8 mouse cellular contexts compared by ENCODE assay signal in genomic region chr5:5379501-5379869, GRCm38 (mm10). TPM values are rescaled to one million over a fixed set of nuclear protein-coding genes. Genes with fewer than 3 reads are reported as not detected.
DNase-seq lines count a peak whose midpoint lies in the region; ATAC-seq lines count a peak whose summit lies in the region.

No protein-coding gene starts in this region.

- H3K4me1 ChIP-seq in heart, embryonic 13.5 days: peaks cover 36% of the 10 kb centered on the region
- H3K4me1 ChIP-seq in heart, embryonic 16.5 days (ENCODE audit: control insufficient read depth, insufficient read depth, low read length): peaks cover 20% of the 10 kb centered on the region

- no peaks in the 10 kb centered on the region for H3K27me3 ChIP-seq in heart, embryonic 13.5 days (replicated peaks)
- no peaks in the 10 kb centered on the region for H3K27me3 ChIP-seq in heart, embryonic 16.5 days (ENCODE audit: control insufficient read depth, insufficient read depth, low read length)

- ATAC-seq in heart, embryonic 13.5 days (ENCODE audit: extremely low read depth, insufficient number of reproducible peaks, low FRiP score, low TSS enrichment): no peak
- ATAC-seq in heart, embryonic 16.5 days (replicated peaks; ENCODE audit: extremely low read depth, insufficient read depth, low FRiP score): no peak; the same call in 1 of the 2 replicates
- no peak for ATAC-seq in megakaryocyte-erythroid progenitor cell, adult 5-6 weeks (replicated peaks; ENCODE audit: low FRiP score, low TSS enrichment, poor library complexity, severe bottlenecking)

- H3K36me3 ChIP-seq in heart, embryonic 13.5 days: no peaks in the 10 kb centered on the region
- no peaks in the 10 kb centered on the region for H3K36me3 ChIP-seq in heart, embryonic 16.5 days (ENCODE audit: control insufficient read depth, insufficient read depth)
- H3K36me3 ChIP-seq in macrophage (ENCODE audit: inconsistent target): no peaks in the 10 kb centered on the region

- no peak for DNase-seq in heart, postnatal 36 days
- peak; percentile 32 for DNase-seq in Muller cell, postnatal 12 days (ENCODE audit: inconsistent ontology term)
- DNase-seq in frontal cortex, postnatal 14 days (ENCODE audit: low spot score in 2 of 2): no peak
- DNase-seq in right cerebral cortex, adult 18-20 months: no peak

- H3K4me2 ChIP-seq in heart, embryonic 13.5 days: peak overlapping the region; percentile 84
- H3K4me2 ChIP-seq in heart, embryonic 16.5 days (ENCODE audit: low read depth, low read length): peak overlapping the region; percentile 92

- WGBS in heart, embryonic 13.5 days: under 1% methylated on average over 14 of the region's 14 CpGs
- 2% methylated on average over 14 of the region's 14 CpGs for WGBS in heart, embryonic 16.5 days
- 3% methylated on average over 14 of the region's 14 CpGs for WGBS in macrophage (ENCODE audit: missing documents)

- peak overlapping the region; percentile 76 for H3K4me3 ChIP-seq in heart, embryonic 13.5 days
- H3K4me3 ChIP-seq in heart, embryonic 16.5 days (ENCODE audit: low read length): peak overlapping the region; percentile 90
- H3K4me3 ChIP-seq in macrophage (ENCODE audit: inconsistent target): peak overlapping the region; percentile 80

- H3K9me3 ChIP-seq in heart, embryonic 13.5 days: no peaks in the 10 kb centered on the region
- H3K9me3 ChIP-seq in heart, embryonic 16.5 days (replicated peaks; ENCODE audit: control insufficient read depth, low read length): no peaks in the 10 kb centered on the region

- peak overlapping the region; percentile 94 for H3K9ac ChIP-seq in heart, embryonic 13.5 days
- peak overlapping the region; percentile 87 for H3K9ac ChIP-seq in heart, embryonic 16.5 days (ENCODE audit: low read length)

- peaks cover 53% of the 10 kb centered on the region for H3K79me2 ChIP-seq in macrophage (ENCODE audit: inconsistent target)

- peak overlapping the region; percentile 88 for H3K27ac ChIP-seq in heart, embryonic 13.5 days (replicated peaks)
- H3K27ac ChIP-seq in heart, embryonic 16.5 days (ENCODE audit: low read length): peak overlapping the region; percentile 80
- H3K27ac ChIP-seq in macrophage: peak overlapping the region; percentile 67

- intact Hi-C loops in heart, postnatal 36 days (cut with DNase I): no loop called here

RNA-seq across cellular contexts. Expression of gene Cdk14, which starts 40.6 kb away (rescaled TPM):
- 10.8 and 14.3 TPM in 2 replicates for polyA plus RNA-seq in heart, embryonic 13.5 days (2015; fragmentation: Nextera tagmentation; extraction: Ambion mirVana)
- total RNA-seq in heart, postnatal 36 days (2021): 10 to 100 TPM in 1 of 2 experiments, 1 to 10 TPM in 1; 8.6 to 10.6 TPM
- 10.6 and 13.7 TPM in 2 replicates for polyA plus RNA-seq in heart, embryonic 16.5 days (2015; fragmentation: Nextera tagmentation; extraction: Ambion mirVana)
- total RNA-seq in macrophage (2018; cell fraction: chromatin; rRNA removed): 100 to 1,000 TPM; 161 to 273 (median 196) TPM
- 10 to 100 TPM; 21.4 to 33.7 (median 26.7) TPM for total RNA-seq in macrophage (2018; cell fraction: cytosol; rRNA removed)
- total RNA-seq in macrophage (2018; cell fraction: nucleus; rRNA removed): 100 to 1,000 TPM in 18 of 26 experiments, 10 to 100 TPM in 8; 62.9 to 333 (median 105) TPM
- polyA plus RNA-seq in macrophage (2018): 11.0 to 49.4 TPM (median 15.5 TPM) in 3 replicates
- 0.11 TPM in 1 of 2 replicates, not detected in the other for total RNA-seq in megakaryocyte-erythroid progenitor cell, adult 5-6 weeks (2014; fragmentation: Nextera tagmentation)
- total RNA-seq in megakaryocyte-erythroid progenitor cell, adult 5-6 weeks (2017): 0.23 and 0.57 TPM in 2 replicates
